Mouse (Mus musculus) kidney, postnatal 0 days (tissue): Measurements from ENCODE around the gene Slc12a3. TPM values are rescaled to one million over a fixed set of nuclear protein-coding genes. Genes with fewer than 3 reads are reported as not detected.

Source experiments
- ATAC-seq: fragments of 200-750 bp; cut with Nextera tagmentation; replicated peaks from 2 replicates; pipeline ENCODE4 v1.8.0; 2017; ENCODE audit warnings: low read depth, moderate number of reproducible peaks, moderate TSS enrichment, moderate library complexity; ENCODE audit not compliant: low FRiP score
- DNase-seq: peaks from one replicate; pipeline ENCODE4 v3.0.0-alpha.2; 2016; ENCODE audit warnings: low spot score
- H3K27ac ChIP-seq: fragments of 300-500 bp; sonication (generic); 2 replicates; pipeline ENCODE4 v1.5.1; 2014; ENCODE audit warnings: mild to moderate bottlenecking
- H3K27me3 ChIP-seq: fragments of 300-500 bp; sonication (generic); 2 replicates; pipeline ENCODE4 v1.6.1; 2014; ENCODE audit warnings: low read length, mixed read lengths; ENCODE audit not compliant: insufficient read depth
- H3K36me3 ChIP-seq: fragments of 300-500 bp; sonication (generic); 2 replicates; pipeline ENCODE4 v1.6.1; 2014; ENCODE audit warnings: low read length, mixed read lengths; ENCODE audit not compliant: insufficient read depth
- H3K4me1 ChIP-seq: fragments of 300-500 bp; sonication (generic); replicated peaks from 2 replicates; pipeline ENCODE4 v1.6.1; 2014; ENCODE audit warnings: antibody characterized with exemption, low read length, mixed read lengths; ENCODE audit not compliant: insufficient read depth
- H3K4me2 ChIP-seq: fragments of 300-500 bp; sonication (generic); 2 replicates; pipeline ENCODE4 v1.6.1; 2014; ENCODE audit warnings: mild to moderate bottlenecking, low read length, moderate library complexity, mixed read lengths
- H3K4me3 ChIP-seq: fragments of 300-500 bp; sonication (generic); replicated peaks from 2 replicates; pipeline ENCODE4 v1.5.1; 2014; ENCODE audit warnings: low read depth, low read length
- H3K9ac ChIP-seq: fragments of 300-500 bp; sonication (generic); 2 replicates; pipeline ENCODE4 v1.6.1; 2014; ENCODE audit warnings: low read depth, low read length
- H3K9me3 ChIP-seq: fragments of 300-500 bp; sonication (generic); replicated peaks from 2 replicates; pipeline ENCODE4 v1.6.1; 2016; ENCODE audit warnings: low read length, inconsistent platforms, mixed read lengths
- CTCF ChIP-seq: IDR thresholded peaks from 2 replicates; pipeline ENCODE4 v1.5.1; 2016; ENCODE audit warnings: antibody characterized with exemption, low read depth, mild to moderate bottlenecking, moderate library complexity
- WGBS: fragments of 180-500 bp; shearing (Covaris S2); extraction: QIAGEN DNeasy Blood & Tissue Kit; methylation state at CpG from one replicate; pipeline ENCODE4 v1.1.7; 2014; 5-methylcytosine and 5-hydroxymethylcytosine counted together
- polyA plus RNA-seq: library from polyadenylated mRNA; unstranded; fragments of >200 nt; fragmentation: Nextera tagmentation; extraction: Ambion mirVana; gene quantifications from 2 replicates; pipeline ENCODE4 v1.2.1, GENCODE M21; 2015

Slc12a3 gene
- polyA plus RNA-seq, 1 experiment from 2014 or later, result 44.6 TPM

DNA sequence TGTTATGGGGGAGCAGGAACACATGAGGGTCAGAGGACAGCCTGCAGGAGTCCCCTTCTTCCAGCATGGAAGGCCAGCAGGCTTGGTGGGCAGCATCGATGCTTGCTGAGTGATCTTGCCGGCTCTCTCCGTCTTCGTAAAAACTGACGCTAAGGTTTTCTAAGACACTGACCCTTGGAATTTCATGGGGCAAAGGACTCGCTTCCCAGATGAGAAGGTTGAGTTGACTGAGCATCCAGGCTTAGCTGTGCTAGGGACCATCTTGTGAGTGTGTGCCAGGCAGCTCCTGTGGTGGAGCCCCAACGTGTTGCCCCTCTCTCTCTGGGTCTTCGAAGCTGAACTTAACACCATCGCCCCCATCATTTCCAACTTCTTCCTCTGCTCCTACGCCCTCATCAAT, 13.7 kb downstream of the Slc12a3 start:
- 82% methylated on average over 10 of the region's 10 CpGs for WGBS
- no peak for DNase-seq
- TF ChIP-seq CTCF, result no peak
- Histone ChIP-seq H3K27ac (no peak overlapping the region), H3K36me3 (no peaks in the 10 kb centered on the region), H3K9ac (no peak overlapping the region), H3K4me3 (no peak overlapping the region), H3K4me2 (no peak overlapping the region), H3K27me3 (no peaks in the 10 kb centered on the region), H3K4me1 (no peaks in the 10 kb centered on the region), H3K9me3 (no peaks in the 10 kb centered on the region)
- no peak for ATAC-seq

DNA sequence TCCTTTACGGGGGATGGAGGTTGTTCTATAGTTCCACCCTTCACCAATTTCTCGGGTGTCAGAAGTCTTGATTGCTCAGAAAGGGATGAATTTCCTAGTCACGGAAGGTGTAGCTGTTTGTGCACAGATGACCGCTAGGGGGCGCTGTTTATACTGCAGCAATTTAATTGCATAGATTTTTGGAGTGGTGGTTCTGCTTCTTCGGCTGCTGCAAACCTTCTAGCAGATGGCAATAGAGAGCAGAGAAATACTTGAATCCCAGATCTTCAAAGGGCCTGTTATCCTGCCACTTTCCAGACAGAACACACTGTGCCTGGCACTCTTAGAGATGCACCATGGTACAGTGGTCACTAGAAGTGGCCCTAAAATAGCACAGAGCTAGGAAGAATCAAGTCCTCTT, 14.3 kb downstream of the Slc12a3 start:
- Histone ChIP-seq H3K4me3 (no peak overlapping the region), H3K27me3 (no peaks in the 10 kb centered on the region), H3K4me1 (no peaks in the 10 kb centered on the region), H3K36me3 (no peaks in the 10 kb centered on the region), H3K27ac (no peak overlapping the region), H3K9ac (no peak overlapping the region), H3K9me3 (no peaks in the 10 kb centered on the region), H3K4me2 (no peak overlapping the region)
- ATAC-seq (no peak), DNase-seq (peak; percentile 91)
- WGBS, result 8% methylated on average over 6 of the region's 6 CpGs
- TF ChIP-seq CTCF, result peak; percentile 95

DNA sequence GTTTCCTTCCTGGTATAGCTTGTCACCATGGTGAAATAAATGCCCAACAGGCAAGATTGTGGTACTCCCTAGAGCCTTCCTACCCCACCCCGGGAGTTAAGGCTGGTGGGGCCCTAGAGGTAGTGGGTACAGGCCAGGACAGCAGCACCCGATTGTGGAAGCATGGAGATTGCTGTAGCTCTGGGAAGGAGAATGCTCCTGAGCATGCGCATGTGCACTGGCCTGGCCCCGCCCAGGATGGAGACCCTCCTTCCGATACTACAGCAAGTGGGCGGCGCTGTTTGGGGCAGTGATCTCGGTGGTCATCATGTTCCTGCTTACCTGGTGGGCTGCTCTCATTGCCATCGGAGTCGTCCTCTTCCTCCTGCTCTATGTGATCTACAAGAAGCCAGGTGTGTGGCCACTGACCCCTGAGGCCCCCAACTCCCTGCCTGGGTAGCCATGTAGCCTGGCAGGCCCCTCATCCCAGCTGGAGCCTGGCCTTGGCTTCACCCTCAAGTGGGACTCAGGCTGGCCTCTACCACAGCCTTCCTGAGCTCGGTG, 14.8 kb downstream of the Slc12a3 start:
- DNase-seq, result no peak
- Histone ChIP-seq H3K9ac (no peak overlapping the region), H3K4me2 (no peak overlapping the region), H3K27ac (no peak overlapping the region), H3K27me3 (no peaks in the 10 kb centered on the region), H3K4me1 (no peaks in the 10 kb centered on the region), H3K9me3 (no peaks in the 10 kb centered on the region), H3K4me3 (no peak overlapping the region), H3K36me3 (no peaks in the 10 kb centered on the region)
- 81% methylated on average over 11 of the region's 11 CpGs for WGBS
- no peak for ATAC-seq
- no peak for TF ChIP-seq CTCF

DNA sequence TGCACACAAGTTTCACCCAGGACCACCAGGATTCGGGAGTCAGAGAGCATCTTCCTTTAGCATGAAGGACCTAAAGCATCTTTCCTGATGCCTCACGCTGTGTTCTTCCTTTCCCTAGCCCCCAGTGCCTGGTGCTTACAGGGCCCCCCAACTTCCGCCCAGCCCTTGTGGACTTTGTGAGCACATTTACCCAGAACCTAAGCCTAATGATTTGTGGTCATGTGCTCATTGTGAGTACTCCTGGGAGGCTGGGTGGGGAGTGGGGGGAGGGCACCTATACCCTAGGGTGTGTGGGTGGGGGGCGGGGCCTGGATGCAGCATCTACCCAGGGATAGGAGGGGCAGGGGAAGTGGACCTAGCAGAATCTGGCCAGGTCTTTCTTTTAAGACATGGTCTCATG, 16.7 kb downstream of the Slc12a3 start:
- no peak for ATAC-seq
- WGBS, result 78% methylated on average over 4 of the region's 4 CpGs
- no peak for DNase-seq

GRCm38 (mm10) chr8:94346264-94346663, 17.3 kb downstream of the Slc12a3 start:
- Histone ChIP-seq H3K9ac (no peak overlapping the region), H3K4me2 (no peak overlapping the region), H3K36me3 (no peaks in the 10 kb centered on the region), H3K4me3 (no peak overlapping the region), H3K27ac (no peak overlapping the region), H3K27me3 (no peaks in the 10 kb centered on the region), H3K4me1 (no peaks in the 10 kb centered on the region), H3K9me3 (no peaks in the 10 kb centered on the region)
- no peak for TF ChIP-seq CTCF
- ATAC-seq, result no peak
- 94% methylated on average over 13 of the region's 13 CpGs for WGBS
- DNase-seq, result no peak

More for the DNA sequence above, 16.7 kb downstream of the Slc12a3 start:
- H3K9me3 ChIP-seq, result no peaks in the 10 kb centered on the region
- TF ChIP-seq CTCF, result no peak
- no peak overlapping the region for H3K4me2 ChIP-seq
- H3K27me3 ChIP-seq, result no peaks in the 10 kb centered on the region
- no peak overlapping the region for H3K27ac ChIP-seq
- H3K4me3 ChIP-seq, result no peak overlapping the region
- no peak overlapping the region for H3K9ac ChIP-seq
- no peaks in the 10 kb centered on the region for H3K4me1 ChIP-seq
- H3K36me3 ChIP-seq, result no peaks in the 10 kb centered on the region

- Histone ChIP-seq H3K9me3 (no peaks in the 10 kb centered on the region), H3K36me3 (no peaks in the 10 kb centered on the region), H3K4me1 (no peaks in the 10 kb centered on the region), H3K4me3 (no peak overlapping the region), H3K4me2 (no peak overlapping the region), H3K27me3 (no peaks in the 10 kb centered on the region), H3K9ac (no peak overlapping the region), H3K27ac (no peak overlapping the region)
- WGBS, result 55% methylated on average over 9 of the region's 9 CpGs
- DNase-seq (no peak), ATAC-seq (no peak)
- no peak for TF ChIP-seq CTCF
Observed at GRCm38 (mm10) chr8:94348425-94348824, 19.4 kb downstream of the Slc12a3 start.

GRCm38 (mm10) chr8:94354069-94354531, 25.1 kb downstream of the Slc12a3 start:
- Histone ChIP-seq H3K4me1 (no peaks in the 10 kb centered on the region), H3K4me3 (no peak overlapping the region), H3K9ac (no peak overlapping the region), H3K4me2 (no peak overlapping the region), H3K27ac (peak overlapping the region; percentile 86), H3K27me3 (no peaks in the 10 kb centered on the region), H3K9me3 (no peaks in the 10 kb centered on the region), H3K36me3 (no peaks in the 10 kb centered on the region)
- DNase-seq (no peak), ATAC-seq (peak; percentile 82)
- no peak for TF ChIP-seq CTCF
- WGBS, result 59% methylated on average over 7 of the region's 7 CpGs
